Mouse (Mus musculus): ENCODE data around the gene Nt5e. TPM values are rescaled to one million over a fixed set of nuclear protein-coding genes. Genes with fewer than 3 reads are reported as not detected.

The Nt5e gene
- polyA plus RNA-seq, 1 experiment from 2014 or later = 5.8 TPM

DNA sequence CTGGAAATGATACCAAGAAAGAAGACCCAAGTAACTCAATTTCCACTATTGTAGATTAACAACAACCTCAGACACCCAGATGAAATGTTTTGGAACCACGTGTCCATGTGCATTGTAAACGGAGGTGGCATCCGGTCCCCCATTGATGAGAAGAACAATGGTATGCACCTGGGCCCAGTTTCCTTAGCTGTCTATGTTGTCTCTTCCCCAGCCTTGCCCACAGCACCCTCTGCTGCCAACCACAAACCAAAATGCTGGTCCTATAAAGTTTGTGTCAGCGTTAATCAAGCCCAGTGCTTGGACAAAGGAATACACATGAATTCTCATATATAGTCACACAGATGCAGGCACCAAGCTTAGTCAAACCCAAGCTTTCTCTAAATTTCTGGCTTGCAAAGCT is 39.3 kb downstream of the Nt5e start:
- H3K36me3 ChIP-seq = peaks cover 15% of the 10 kb centered on the region
- no peak for ATAC-seq (ENCODE audit: insufficient number of reproducible peaks, low FRiP score)
- H3K4me3 ChIP-seq = no peak overlapping the region
- WGBS = 83% methylated on average over 4 of the region's 4 CpGs
- H3K9ac ChIP-seq = no peak overlapping the region
- H3K4me2 ChIP-seq = no peak overlapping the region
- H3K9me3 ChIP-seq (replicated peaks) = no peaks in the 10 kb centered on the region
- no peaks in the 10 kb centered on the region for H3K27me3 ChIP-seq (replicated peaks)
- H3K4me1 ChIP-seq (replicated peaks) = peaks cover 17% of the 10 kb centered on the region
- H3K27ac ChIP-seq (ENCODE audit: poor library complexity, severe bottlenecking) = no peak overlapping the region

DNA sequence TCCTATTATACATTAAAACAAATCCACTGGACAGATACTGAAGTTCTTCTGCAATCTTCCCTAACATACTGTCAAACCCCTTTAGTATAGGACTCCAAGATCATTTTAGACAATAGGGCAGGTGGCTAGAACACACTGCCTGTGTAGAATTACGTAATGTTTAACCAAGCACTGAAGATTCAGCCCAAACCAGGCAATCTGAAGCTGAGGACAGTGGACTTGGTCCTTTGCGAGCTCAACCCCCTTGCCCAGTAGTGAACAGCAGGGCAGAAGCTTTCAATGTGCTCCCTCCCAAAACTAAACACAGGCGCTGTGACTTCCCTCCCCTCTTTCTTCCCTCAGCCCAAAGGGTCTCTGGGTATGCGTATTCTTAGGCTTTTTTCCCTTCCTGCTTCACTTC is 39.8 kb downstream of the Nt5e start:
- no peak for ATAC-seq (ENCODE audit: insufficient number of reproducible peaks, low FRiP score)
- Histone ChIP-seq H3K4me1 (replicated peaks) (peaks cover 13% of the 10 kb centered on the region), H3K27ac (ENCODE audit: poor library complexity, severe bottlenecking) (no peak overlapping the region), H3K27me3 (replicated peaks) (no peaks in the 10 kb centered on the region), H3K4me2 (no peak overlapping the region), H3K9me3 (replicated peaks) (no peaks in the 10 kb centered on the region), H3K4me3 (no peak overlapping the region), H3K9ac (no peak overlapping the region), H3K36me3 (peaks cover 18% of the 10 kb centered on the region)
- 88% methylated on average over 4 of the region's 4 CpGs for WGBS

DNA sequence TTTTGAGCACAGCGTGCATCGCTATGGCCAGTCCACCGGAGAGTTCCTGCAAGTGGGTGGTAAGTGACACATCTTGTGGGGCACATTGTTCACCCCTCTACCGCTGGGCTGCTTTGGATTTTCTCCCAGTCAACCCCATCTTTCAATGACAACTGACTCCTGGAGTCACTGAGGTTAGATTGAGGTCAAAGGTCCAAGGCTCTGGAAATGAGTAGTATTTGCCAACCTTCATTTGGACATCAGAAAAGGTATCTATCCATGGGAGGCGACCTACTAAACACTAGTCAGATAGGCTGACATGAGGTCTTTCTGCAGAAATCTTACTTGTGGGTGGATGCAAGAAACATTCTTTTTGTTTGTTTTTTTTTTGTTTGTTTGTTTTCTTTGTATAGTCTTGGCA is 40.3 kb downstream of the Nt5e start:
- Histone ChIP-seq H3K27me3 (replicated peaks) (no peaks in the 10 kb centered on the region), H3K36me3 (peaks cover 18% of the 10 kb centered on the region), H3K4me3 (no peak overlapping the region), H3K27ac (ENCODE audit: poor library complexity, severe bottlenecking) (no peak overlapping the region), H3K4me1 (replicated peaks) (peaks cover 8% of the 10 kb centered on the region), H3K4me2 (no peak overlapping the region), H3K9ac (no peak overlapping the region), H3K9me3 (replicated peaks) (no peaks in the 10 kb centered on the region)
- 83% methylated on average over 5 of the region's 5 CpGs for WGBS
- ATAC-seq (ENCODE audit: insufficient number of reproducible peaks, low FRiP score) = no peak

GRCm38 (mm10) chr9:88367751-88368150 is 40.8 kb downstream of the Nt5e start:
- Histone ChIP-seq H3K36me3 (peaks cover 19% of the 10 kb centered on the region), H3K27me3 (replicated peaks) (no peaks in the 10 kb centered on the region), H3K9me3 (replicated peaks) (no peaks in the 10 kb centered on the region), H3K27ac (ENCODE audit: poor library complexity, severe bottlenecking) (no peak overlapping the region), H3K9ac (no peak overlapping the region), H3K4me2 (no peak overlapping the region), H3K4me3 (no peak overlapping the region), H3K4me1 (replicated peaks) (peaks cover 4% of the 10 kb centered on the region)
- ATAC-seq (ENCODE audit: insufficient number of reproducible peaks, low FRiP score) = no peak
- WGBS = 83% methylated on average over 1 of the region's 1 CpGs

DNA sequence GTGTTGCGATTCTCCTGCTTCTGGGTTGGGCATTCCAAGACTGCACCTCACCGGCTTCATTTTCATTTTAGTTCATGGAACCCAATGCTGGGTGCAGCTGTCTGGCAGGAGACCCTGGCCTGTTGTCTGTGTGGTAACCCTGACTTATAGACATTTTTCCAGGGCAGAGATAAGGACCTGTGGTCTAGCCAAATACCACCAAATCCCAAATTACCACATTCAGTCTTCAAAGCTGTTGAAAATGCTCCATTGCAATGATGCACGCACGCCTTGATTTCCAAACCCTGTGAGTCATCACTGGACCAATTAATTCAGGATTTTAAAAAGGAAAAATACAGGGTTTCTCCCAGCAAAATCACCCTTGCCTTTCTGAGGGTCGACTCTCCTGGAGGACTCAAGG is 41.5 kb downstream of the Nt5e start:
- WGBS = 85% methylated on average over 5 of the region's 5 CpGs
- Histone ChIP-seq H3K9me3 (replicated peaks) (no peaks in the 10 kb centered on the region), H3K4me2 (no peak overlapping the region), H3K27me3 (replicated peaks) (no peaks in the 10 kb centered on the region), H3K36me3 (peaks cover 22% of the 10 kb centered on the region), H3K4me1 (replicated peaks) (no peaks in the 10 kb centered on the region), H3K4me3 (no peak overlapping the region), H3K9ac (no peak overlapping the region), H3K27ac (ENCODE audit: poor library complexity, severe bottlenecking) (no peak overlapping the region)
- no peak for ATAC-seq (ENCODE audit: insufficient number of reproducible peaks, low FRiP score)

- Histone ChIP-seq H3K27me3 (replicated peaks) (no peaks in the 10 kb centered on the region), H3K9me3 (replicated peaks) (no peaks in the 10 kb centered on the region), H3K4me2 (no peak overlapping the region), H3K9ac (no peak overlapping the region), H3K4me3 (no peak overlapping the region), H3K4me1 (replicated peaks) (no peaks in the 10 kb centered on the region), H3K36me3 (peaks cover 19% of the 10 kb centered on the region), H3K27ac (ENCODE audit: poor library complexity, severe bottlenecking) (no peak overlapping the region)
- ATAC-seq (ENCODE audit: insufficient number of reproducible peaks, low FRiP score) = no peak
- WGBS = 79% methylated on average over 2 of the region's 2 CpGs
These were observed 42.7 kb downstream of the Nt5e start for GRCm38 (mm10) chr9:88369666-88370065.

DNA sequence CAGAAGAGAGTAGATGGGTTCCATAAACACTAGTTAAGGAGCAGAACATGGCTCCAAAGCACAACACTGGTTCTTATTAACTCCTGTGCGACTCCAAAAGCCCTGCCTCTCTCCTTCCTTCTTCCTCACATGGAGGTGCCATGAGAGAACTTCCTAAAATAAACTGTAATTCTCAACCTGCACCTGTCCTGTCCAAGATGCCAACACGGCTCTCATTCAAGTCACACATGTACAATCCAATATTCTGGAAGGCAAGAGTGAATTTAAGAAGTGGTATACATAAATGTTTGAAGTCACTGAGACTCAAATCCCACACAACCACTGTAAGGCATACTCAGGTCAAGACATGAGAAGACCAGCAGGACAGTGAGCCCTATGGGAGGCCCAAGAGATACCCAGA is 44.2 kb downstream of the Nt5e start:
- no peaks in the 10 kb centered on the region for H3K4me1 ChIP-seq (replicated peaks)
- no peak for ATAC-seq (ENCODE audit: insufficient number of reproducible peaks, low FRiP score)
- no peak overlapping the region for H3K9ac ChIP-seq
- H3K27me3 ChIP-seq (replicated peaks) = no peaks in the 10 kb centered on the region
- 89% methylated on average over 2 of the region's 2 CpGs for WGBS
- no peak overlapping the region for H3K27ac ChIP-seq (ENCODE audit: poor library complexity, severe bottlenecking)
- no peaks in the 10 kb centered on the region for H3K9me3 ChIP-seq (replicated peaks)
- H3K36me3 ChIP-seq = peaks cover 15% of the 10 kb centered on the region
- H3K4me2 ChIP-seq = no peak overlapping the region
- H3K4me3 ChIP-seq = no peak overlapping the region

DNA sequence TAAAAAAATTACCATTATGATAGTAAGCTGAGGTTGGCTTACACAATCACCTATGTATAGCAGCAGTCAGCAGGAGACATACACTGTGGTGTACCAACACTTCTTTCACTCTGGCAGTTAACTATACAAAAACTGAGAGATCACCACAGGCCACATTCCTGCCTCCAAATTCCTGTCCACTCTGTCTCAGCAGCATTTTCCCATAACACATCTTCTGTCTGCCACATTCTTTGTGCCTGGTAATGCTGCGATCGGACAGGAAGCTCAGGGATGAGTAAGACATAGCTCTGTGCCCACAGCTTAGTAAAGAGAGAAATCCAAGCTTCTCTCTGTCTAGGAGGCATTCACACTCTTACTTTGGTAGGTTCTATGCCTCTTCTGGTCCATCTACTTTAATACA is 46.0 kb downstream of the Nt5e start:
- Histone ChIP-seq H3K27ac (ENCODE audit: poor library complexity, severe bottlenecking) (no peak overlapping the region), H3K9ac (no peak overlapping the region), H3K9me3 (replicated peaks) (no peaks in the 10 kb centered on the region), H3K4me2 (no peak overlapping the region), H3K27me3 (replicated peaks) (no peaks in the 10 kb centered on the region), H3K4me3 (no peak overlapping the region), H3K4me1 (replicated peaks) (no peaks in the 10 kb centered on the region), H3K36me3 (peaks cover 22% of the 10 kb centered on the region)
- 76% methylated on average over 2 of the region's 2 CpGs for WGBS
- no peak for ATAC-seq (ENCODE audit: insufficient number of reproducible peaks, low FRiP score)

DNA sequence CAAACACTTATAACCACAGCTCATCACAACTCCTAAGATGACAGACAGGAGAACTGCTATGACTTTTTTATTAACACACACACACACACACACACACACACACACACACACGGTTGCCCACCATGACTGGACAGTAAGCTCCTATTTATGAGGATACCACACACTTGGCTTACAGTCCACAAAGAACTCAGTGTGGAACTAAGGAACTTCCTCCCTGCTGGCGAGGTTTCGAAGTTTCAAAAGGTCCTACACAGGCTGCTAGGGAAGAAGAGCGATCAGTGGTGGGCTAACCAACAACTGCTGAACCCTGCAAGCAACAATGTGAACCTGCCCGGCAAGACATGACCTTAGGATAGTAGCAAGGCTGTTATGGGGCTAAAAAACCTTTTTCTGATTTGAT is 50.5 kb downstream of the Nt5e start:
- no peak overlapping the region for H3K4me2 ChIP-seq
- H3K27ac ChIP-seq (ENCODE audit: poor library complexity, severe bottlenecking) = no peak overlapping the region
- no peaks in the 10 kb centered on the region for H3K9me3 ChIP-seq (replicated peaks)
- no peaks in the 10 kb centered on the region for H3K4me1 ChIP-seq (replicated peaks)
- H3K9ac ChIP-seq = no peak overlapping the region
- 86% methylated on average over 5 of the region's 5 CpGs for WGBS
- H3K36me3 ChIP-seq = peaks cover 41% of the 10 kb centered on the region
- H3K4me3 ChIP-seq = no peak overlapping the region
- no peaks in the 10 kb centered on the region for H3K27me3 ChIP-seq (replicated peaks)
- ATAC-seq (ENCODE audit: insufficient number of reproducible peaks, low FRiP score) = no peak

- Histone ChIP-seq H3K36me3 (peaks cover 49% of the 10 kb centered on the region), H3K27ac (ENCODE audit: poor library complexity, severe bottlenecking) (no peak overlapping the region), H3K4me3 (no peak overlapping the region), H3K27me3 (replicated peaks) (no peaks in the 10 kb centered on the region), H3K4me2 (no peak overlapping the region), H3K9me3 (replicated peaks) (no peaks in the 10 kb centered on the region), H3K9ac (no peak overlapping the region), H3K4me1 (replicated peaks) (no peaks in the 10 kb centered on the region)
- 71% methylated on average over 3 of the region's 3 CpGs for WGBS
- no peak for ATAC-seq (ENCODE audit: insufficient number of reproducible peaks, low FRiP score)
These were observed 52.1 kb downstream of the Nt5e start for GRCm38 (mm10) chr9:88379057-88379456.

GRCm38 (mm10) chr9:88380076-88380475 is 53.1 kb downstream of the Nt5e start:
- Histone ChIP-seq H3K27ac (ENCODE audit: poor library complexity, severe bottlenecking) (no peak overlapping the region), H3K4me1 (replicated peaks) (no peaks in the 10 kb centered on the region), H3K9ac (no peak overlapping the region), H3K36me3 (peaks cover 51% of the 10 kb centered on the region), H3K4me2 (no peak overlapping the region), H3K4me3 (no peak overlapping the region), H3K27me3 (replicated peaks) (no peaks in the 10 kb centered on the region), H3K9me3 (replicated peaks) (no peaks in the 10 kb centered on the region)
- no peak for ATAC-seq (ENCODE audit: insufficient number of reproducible peaks, low FRiP score)
- 73% methylated on average over 7 of the region's 7 CpGs for WGBS

- WGBS = 97% methylated on average over 1 of the region's 1 CpGs
These were observed 53.5 kb downstream of the Nt5e start for GRCm38 (mm10) chr9:88380542-88380941.

More at GRCm38 (mm10) chr9:88380542-88380941, 53.5 kb downstream of the Nt5e start:
- no peaks in the 10 kb centered on the region for H3K27me3 ChIP-seq (replicated peaks)
- no peaks in the 10 kb centered on the region for H3K9me3 ChIP-seq (replicated peaks)
- peaks cover 53% of the 10 kb centered on the region for H3K36me3 ChIP-seq
- no peak overlapping the region for H3K4me3 ChIP-seq
- H3K4me2 ChIP-seq = no peak overlapping the region
- no peaks in the 10 kb centered on the region for H3K4me1 ChIP-seq (replicated peaks)
- H3K9ac ChIP-seq = no peak overlapping the region
- no peak overlapping the region for H3K27ac ChIP-seq (ENCODE audit: poor library complexity, severe bottlenecking)
- ATAC-seq (ENCODE audit: insufficient number of reproducible peaks, low FRiP score) = no peak

Data from heart, embryonic 12.5 days (tissue).